Mouse (Mus musculus): ENCODE measurements at regions not wholly inside any gene's neighbourhood (a gene's known extent, or its start where the extent isn't known, plus 50 kb on each side); places are given as distances from the start of the nearest gene placed in this dataset.

DNA sequence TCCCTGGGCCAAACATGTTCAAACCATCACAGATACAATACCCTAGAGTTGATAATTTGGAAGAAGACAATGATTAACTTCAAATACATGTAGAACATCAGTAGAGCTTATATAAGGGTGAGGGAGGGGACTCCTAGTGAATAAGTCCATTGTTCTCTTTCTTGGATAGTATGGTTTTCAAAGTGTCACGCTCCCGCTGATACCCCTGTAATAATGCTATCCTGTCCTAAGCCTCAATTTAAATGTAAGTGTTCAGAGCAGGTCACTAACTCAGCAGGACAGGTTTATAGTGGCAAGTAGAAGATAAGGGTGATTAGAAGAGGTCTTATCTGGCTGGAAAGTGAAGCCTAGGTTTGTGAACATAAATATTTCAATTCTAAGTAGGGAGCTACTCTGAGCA lies 540.4 kb upstream of the Id4 start:
- Histone ChIP-seq H3K9me3 (ENCODE audit: low read depth, low read length) (no peaks in the 10 kb centered on the region), H3K4me3 (ENCODE audit: low read depth, low read length) (no peak overlapping the region), H3K27me3 (ENCODE audit: insufficient read depth, low read length) (no peaks in the 10 kb centered on the region), H3K9ac (no peak overlapping the region), H3K4me1 (ENCODE audit: insufficient read depth) (no peaks in the 10 kb centered on the region), H3K27ac (ENCODE audit: low read depth) (no peak overlapping the region), H3K36me3 (ENCODE audit: insufficient read depth) (no peaks in the 10 kb centered on the region), H3K4me2 (no peak overlapping the region)
- ATAC-seq (ENCODE audit: insufficient read depth) (no peak), DNase-seq (no peak)
- no peak for TF ChIP-seq CTCF (IDR thresholded peaks at IDR 0.05; ENCODE audit: low read depth)
- 86% methylated on average over 2 of the region's 2 CpGs for WGBS

DNA sequence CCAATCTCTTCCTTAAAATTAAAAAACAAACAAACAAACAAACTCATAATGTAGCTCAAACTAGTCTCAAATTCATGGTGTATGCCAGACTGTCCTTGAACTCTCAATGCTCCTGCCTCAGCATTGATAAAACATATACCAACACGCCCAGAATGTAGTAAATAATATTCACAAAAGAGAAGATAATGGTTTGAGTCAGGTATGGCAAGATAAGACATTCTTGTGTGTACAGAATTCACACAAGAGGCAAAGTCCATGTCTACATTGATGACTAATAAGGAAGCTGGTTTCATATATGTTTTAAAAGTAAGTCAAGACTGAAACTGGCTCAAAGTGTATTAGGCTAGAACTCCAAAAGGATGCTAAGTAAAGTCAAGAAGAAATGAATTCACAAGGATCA lies 526.6 kb upstream of the Id4 start:
- Histone ChIP-seq H3K4me2 (no peak overlapping the region), H3K4me3 (ENCODE audit: low read depth, low read length) (no peak overlapping the region), H3K36me3 (ENCODE audit: insufficient read depth) (no peaks in the 10 kb centered on the region), H3K27me3 (ENCODE audit: insufficient read depth, low read length) (no peaks in the 10 kb centered on the region), H3K27ac (ENCODE audit: low read depth) (no peak overlapping the region), H3K4me1 (ENCODE audit: insufficient read depth) (no peaks in the 10 kb centered on the region), H3K9ac (no peak overlapping the region), H3K9me3 (ENCODE audit: low read depth, low read length) (no peaks in the 10 kb centered on the region)
- 68% methylated on average over 1 of the region's 1 CpGs for WGBS
- no peak for TF ChIP-seq CTCF (IDR thresholded peaks at IDR 0.05; ENCODE audit: low read depth)
- ATAC-seq (ENCODE audit: insufficient read depth) (no peak), DNase-seq (no peak)

DNA sequence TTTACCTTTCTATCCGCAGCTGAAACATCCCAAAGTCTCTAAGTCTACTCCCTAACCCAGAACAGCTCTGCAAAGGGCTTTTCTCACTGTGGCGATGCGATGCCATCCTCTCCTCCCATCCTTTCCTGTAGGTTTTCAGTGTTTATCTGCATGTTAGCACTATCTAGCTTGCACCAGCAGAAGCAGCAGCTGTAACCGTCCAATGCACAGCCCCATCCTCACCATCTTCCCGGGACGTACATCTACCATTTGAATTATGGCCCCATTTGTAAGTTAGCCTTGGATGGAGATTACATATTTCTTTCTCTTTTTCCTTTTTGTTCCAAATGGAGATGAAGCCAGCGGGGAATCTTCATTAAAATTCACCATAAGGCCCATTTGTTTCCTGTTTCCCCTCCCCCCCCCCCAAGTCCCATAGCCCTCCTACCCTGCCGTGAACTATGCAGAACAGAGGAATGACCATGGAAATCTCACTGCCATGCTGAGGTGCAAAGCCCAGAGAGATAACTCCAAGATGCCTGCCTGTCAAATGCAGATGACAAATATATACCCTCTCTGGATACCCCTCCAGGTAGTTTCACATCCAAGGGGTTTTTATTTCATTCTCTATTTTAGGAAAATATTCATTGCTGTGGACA lies 525.5 kb upstream of the Id4 start:
- no peak for DNase-seq
- 59% methylated on average over 8 of the region's 8 CpGs for WGBS
- no peaks in the 10 kb centered on the region for H3K4me1 ChIP-seq (ENCODE audit: insufficient read depth)
- no peaks in the 10 kb centered on the region for H3K9me3 ChIP-seq (ENCODE audit: low read depth, low read length)
- no peaks in the 10 kb centered on the region for H3K36me3 ChIP-seq (ENCODE audit: insufficient read depth)
- no peak for ATAC-seq (ENCODE audit: insufficient read depth)
- no peak overlapping the region for H3K4me3 ChIP-seq (ENCODE audit: low read depth, low read length)
- H3K27ac ChIP-seq (ENCODE audit: low read depth): no peak overlapping the region
- H3K9ac ChIP-seq: no peak overlapping the region
- no peak overlapping the region for H3K4me2 ChIP-seq
- H3K27me3 ChIP-seq (ENCODE audit: insufficient read depth, low read length): no peaks in the 10 kb centered on the region
- TF ChIP-seq CTCF (IDR thresholded peaks at IDR 0.05; ENCODE audit: low read depth): no peak

DNA sequence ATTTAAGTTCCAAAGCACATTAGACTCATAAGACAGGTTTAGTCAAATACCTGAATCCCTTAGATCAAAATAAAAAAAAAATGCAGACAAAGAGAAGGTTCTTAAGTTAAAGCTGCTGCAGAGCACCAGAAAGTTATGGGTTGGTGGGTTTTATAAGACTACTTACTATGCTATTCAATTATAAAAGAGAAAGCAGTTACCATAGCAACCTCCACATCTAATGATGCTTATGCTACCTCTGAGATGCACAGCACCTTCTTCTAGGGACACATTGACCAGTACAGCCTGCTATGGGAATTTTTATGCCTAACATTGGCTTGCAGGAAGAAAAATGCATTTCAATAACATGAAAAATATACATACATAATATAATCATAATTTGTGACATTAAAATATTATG lies 512.1 kb upstream of the Id4 start:
- Histone ChIP-seq H3K4me3 (ENCODE audit: low read depth, low read length) (no peak overlapping the region), H3K9ac (no peak overlapping the region), H3K9me3 (ENCODE audit: low read depth, low read length) (no peaks in the 10 kb centered on the region), H3K4me1 (ENCODE audit: insufficient read depth) (no peaks in the 10 kb centered on the region), H3K36me3 (ENCODE audit: insufficient read depth) (no peaks in the 10 kb centered on the region), H3K27ac (ENCODE audit: low read depth) (no peak overlapping the region), H3K27me3 (ENCODE audit: insufficient read depth, low read length) (no peaks in the 10 kb centered on the region), H3K4me2 (no peak overlapping the region)
- TF ChIP-seq CTCF (IDR thresholded peaks at IDR 0.05; ENCODE audit: low read depth): no peak
- DNase-seq (no peak), ATAC-seq (ENCODE audit: insufficient read depth) (no peak)

DNA sequence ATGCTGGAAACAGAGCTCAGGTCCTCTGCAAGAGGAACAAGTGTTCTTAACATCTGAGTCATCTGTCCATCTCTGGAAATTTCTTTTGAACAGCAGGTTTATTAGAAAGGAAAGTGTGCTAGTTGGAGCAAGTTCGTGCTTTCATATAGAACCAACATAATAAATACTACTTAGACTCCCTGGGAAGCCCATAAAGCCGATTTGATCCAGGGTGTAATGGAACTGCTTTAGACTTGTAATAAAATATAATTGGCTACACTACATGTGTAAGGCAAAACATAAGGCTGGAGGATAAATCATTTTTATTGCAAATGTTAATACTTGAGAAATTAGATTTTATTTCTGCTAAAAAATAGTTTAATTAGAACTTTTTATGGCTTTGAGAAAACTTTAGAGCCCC lies 510.0 kb upstream of the Id4 start:
- Histone ChIP-seq H3K9ac (no peak overlapping the region), H3K27ac (ENCODE audit: low read depth) (no peak overlapping the region), H3K4me1 (ENCODE audit: insufficient read depth) (no peaks in the 10 kb centered on the region), H3K4me3 (ENCODE audit: low read depth, low read length) (no peak overlapping the region), H3K36me3 (ENCODE audit: insufficient read depth) (no peaks in the 10 kb centered on the region), H3K27me3 (ENCODE audit: insufficient read depth, low read length) (no peaks in the 10 kb centered on the region), H3K4me2 (no peak overlapping the region), H3K9me3 (ENCODE audit: low read depth, low read length) (no peaks in the 10 kb centered on the region)
- 75% methylated on average over 2 of the region's 2 CpGs for WGBS
- ATAC-seq (ENCODE audit: insufficient read depth) (no peak), DNase-seq (no peak)
- no peak for TF ChIP-seq CTCF (IDR thresholded peaks at IDR 0.05; ENCODE audit: low read depth)

DNA sequence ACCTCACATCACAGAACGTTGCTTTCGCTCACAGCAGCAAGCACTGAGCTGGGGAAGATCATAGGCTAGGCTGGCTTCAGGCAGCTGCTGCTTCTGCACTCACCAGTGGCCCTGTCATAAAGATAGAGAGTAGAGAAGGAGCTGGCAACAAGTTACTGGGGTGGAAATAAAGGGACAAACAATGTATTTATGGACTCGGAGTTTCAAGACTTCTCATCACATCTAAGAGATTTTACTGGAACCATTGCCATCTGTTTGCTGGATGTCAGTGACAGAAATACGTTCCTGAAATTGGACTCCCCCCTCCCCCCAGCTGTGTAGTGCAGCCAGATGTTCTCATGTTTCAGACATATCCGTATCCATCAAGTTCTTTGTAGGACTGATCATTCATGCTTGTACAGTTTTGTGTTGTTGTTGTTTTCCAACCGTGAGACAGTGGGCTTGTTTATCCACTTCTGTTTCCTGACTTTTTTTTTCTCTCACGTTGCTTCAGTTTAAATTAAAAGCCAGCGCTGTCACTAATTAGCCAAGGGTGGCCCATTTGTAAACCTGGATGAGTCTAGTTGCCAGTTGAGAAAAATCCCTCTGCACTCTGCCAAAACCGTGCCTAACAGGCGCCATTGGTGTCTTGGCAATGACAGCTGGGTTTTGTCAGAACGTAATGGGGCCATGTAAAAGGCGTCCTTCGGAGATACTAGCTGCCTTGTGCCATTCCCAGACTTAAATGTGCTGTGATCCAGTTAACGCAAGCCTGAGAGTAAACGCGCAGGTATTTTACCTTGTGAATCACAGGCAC lies 496.0 kb upstream of the Id4 start:
- no peak for TF ChIP-seq CTCF (IDR thresholded peaks at IDR 0.05; ENCODE audit: low read depth)
- H3K9me3 ChIP-seq (ENCODE audit: low read depth, low read length): no peaks in the 10 kb centered on the region
- H3K4me1 ChIP-seq (ENCODE audit: insufficient read depth): no peaks in the 10 kb centered on the region
- no peak overlapping the region for H3K4me3 ChIP-seq (ENCODE audit: low read depth, low read length)
- ATAC-seq (ENCODE audit: insufficient read depth) (peak; percentile 91), DNase-seq (peak; percentile 85)
- no peaks in the 10 kb centered on the region for H3K27me3 ChIP-seq (ENCODE audit: insufficient read depth, low read length)
- no peaks in the 10 kb centered on the region for H3K36me3 ChIP-seq (ENCODE audit: insufficient read depth)
- 32% methylated on average over 16 of the region's 16 CpGs for WGBS
- H3K9ac ChIP-seq: no peak overlapping the region
- H3K4me2 ChIP-seq: peak overlapping the region; percentile 31; the same call in 1 of the 2 replicates
- H3K27ac ChIP-seq (ENCODE audit: low read depth): peak overlapping the region; percentile 73; the same call in 1 of the 2 replicates

DNA sequence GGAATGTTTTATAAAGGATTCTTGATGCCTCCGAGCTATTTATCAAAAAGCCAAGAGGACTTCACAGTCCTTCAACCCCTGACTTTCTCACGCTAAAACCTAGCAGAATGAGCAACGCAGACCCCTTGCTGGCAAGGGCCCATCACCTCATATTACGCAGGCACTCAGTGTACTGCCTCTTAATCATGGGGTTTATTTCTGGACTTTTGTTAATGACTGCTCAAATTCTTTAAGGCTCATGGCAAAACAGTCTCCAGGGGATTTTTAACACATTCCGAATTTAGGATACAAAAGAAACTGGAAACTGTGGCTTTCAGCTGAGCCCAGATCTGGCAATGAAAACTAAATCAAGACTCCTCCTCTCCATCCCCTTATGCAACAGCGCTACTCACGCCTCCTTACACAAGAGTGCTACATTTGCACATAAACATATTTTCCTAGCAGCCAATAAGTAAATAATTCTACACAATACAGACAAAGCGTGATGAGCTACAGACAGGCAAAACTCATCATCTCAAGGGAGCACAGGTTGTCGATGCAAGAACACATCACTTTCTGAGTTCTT lies 492.0 kb upstream of the Id4 start:
- Histone ChIP-seq H3K27ac (ENCODE audit: low read depth) (no peak overlapping the region), H3K9me3 (ENCODE audit: low read depth, low read length) (no peaks in the 10 kb centered on the region), H3K27me3 (ENCODE audit: insufficient read depth, low read length) (no peaks in the 10 kb centered on the region), H3K36me3 (ENCODE audit: insufficient read depth) (no peaks in the 10 kb centered on the region), H3K4me1 (ENCODE audit: insufficient read depth) (no peaks in the 10 kb centered on the region), H3K4me2 (no peak overlapping the region), H3K4me3 (ENCODE audit: low read depth, low read length) (no peak overlapping the region), H3K9ac (no peak overlapping the region)
- no peak for ATAC-seq (ENCODE audit: insufficient read depth)
- 63% methylated on average over 9 of the region's 9 CpGs for WGBS
- no peak for TF ChIP-seq CTCF (IDR thresholded peaks at IDR 0.05; ENCODE audit: low read depth)
- DNase-seq: peak; percentile 55

Measured in lung, embryonic 14.5 days (tissue).